Mouse (Mus musculus) c-Kit-positive CD71-positive TER-119-negative erythroid progenitor cells, embryonic 14.5 days (primary cell): ENCODE measurements around the gene H2-Ab1.
"Not testable (repeated sequence)": the region's sequence is repeated elsewhere in the genome, so short reads cannot be mapped to it uniquely, and the experiment has no call there.

ENCODE experiments used
- DNase-seq: peaks from one replicate; pipeline ENCODE4 v3.0.0-alpha.2; 2013; ENCODE audit warnings: low read depth

The H2-Ab1 gene

GRCm38 (mm10) chr17:34257594-34258375 lies at the start of gene H2-Ab1:
Gene H2-Ab1, plus strand, starts transcription at chr17:34257689.
- DNase-seq, result peak; percentile 21

DNA sequence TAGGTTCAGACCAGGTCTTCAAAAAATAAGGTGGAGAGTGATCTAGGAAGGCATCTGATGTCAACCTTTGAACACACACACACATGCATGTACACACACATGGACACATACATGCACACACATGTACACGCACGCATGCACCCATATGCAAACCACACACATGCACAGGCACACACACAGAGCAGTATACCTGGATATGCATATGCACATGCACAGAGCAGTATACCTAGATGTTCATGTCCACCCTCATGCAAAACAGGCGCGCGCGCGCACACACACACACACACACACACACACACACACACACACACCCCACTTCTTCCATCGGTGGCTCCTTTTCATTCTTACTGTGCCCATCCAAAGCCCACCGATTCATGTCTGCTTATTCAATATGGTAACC lies 49.6 kb upstream of the H2-Ab1 start:
- no peak for DNase-seq

- no peak for DNase-seq
These were observed 49.1 kb upstream of the H2-Ab1 start for GRCm38 (mm10) chr17:34208421-34208820.

DNA sequence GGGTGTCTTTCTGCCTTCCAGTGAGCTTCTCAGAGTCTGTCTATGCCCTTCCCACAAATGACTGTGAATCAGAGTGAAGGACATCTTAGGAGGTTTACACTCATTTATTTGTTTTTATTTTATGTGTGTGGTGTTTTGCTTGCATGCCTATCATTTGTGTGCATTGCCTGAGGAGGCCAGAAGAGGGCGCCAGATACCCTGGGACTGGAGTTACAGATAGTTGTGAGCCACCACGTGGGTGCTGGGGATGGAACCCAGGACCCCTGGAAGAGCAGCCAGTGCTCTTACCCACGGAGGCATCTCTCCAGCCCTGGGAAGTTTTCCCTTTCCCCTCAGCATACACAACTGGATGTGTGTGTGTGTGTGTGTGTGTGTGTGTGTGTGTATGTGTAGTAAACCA lies 47.8 kb upstream of the H2-Ab1 start:
- no peak for DNase-seq

DNA sequence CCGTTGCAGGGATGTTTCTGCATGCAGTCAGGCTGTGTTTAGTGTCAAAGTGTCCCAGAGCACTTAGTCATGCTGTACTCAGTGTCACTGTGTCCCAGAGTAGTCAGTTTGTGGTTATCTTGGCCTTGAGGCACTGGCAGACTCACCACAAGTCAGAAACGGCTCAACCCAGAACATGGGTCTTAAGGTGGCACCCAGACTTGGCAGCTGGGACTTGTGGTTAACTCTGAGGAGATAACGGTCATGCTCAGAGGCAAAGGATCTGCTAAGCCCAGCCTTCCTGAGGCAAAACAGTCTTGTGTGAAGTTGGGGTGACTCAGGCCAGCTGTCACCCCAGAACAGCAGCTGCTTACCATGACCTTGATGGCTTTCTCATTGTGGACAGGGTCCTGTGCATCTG lies 46.9 kb upstream of the H2-Ab1 start:
- DNase-seq, result peak; percentile 78

GRCm38 (mm10) chr17:34211746-34212365 lies 45.6 kb upstream of the H2-Ab1 start:
- DNase-seq, result no peak

DNA sequence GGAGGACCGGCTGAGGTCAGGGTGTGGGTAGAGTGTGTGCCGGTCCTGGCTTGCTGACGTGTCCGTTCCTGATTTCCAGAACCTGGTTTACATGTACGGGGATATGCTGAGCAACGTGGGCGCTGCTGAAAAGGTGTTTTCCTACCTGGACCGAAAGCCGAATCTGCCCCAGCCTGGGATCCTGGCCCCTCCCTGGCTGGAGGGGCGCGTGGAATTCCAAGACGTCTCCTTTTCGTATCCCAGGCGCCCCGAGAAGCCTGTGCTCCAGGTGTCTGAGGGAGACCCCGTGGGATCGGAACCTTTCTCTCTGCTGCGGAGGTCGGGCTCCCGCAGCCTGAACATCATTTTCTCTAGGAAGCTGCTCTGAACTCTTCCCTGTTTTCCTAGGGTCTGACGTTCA lies 43.6 kb upstream of the H2-Ab1 start:
- no peak for DNase-seq

- DNase-seq, result no peak
These were observed 42.3 kb upstream of the H2-Ab1 start for GRCm38 (mm10) chr17:34215176-34215575.

- DNase-seq, result no peak
These were observed 40.1 kb upstream of the H2-Ab1 start for GRCm38 (mm10) chr17:34217216-34217928.

- no peak for DNase-seq
These were observed 39.5 kb upstream of the H2-Ab1 start for GRCm38 (mm10) chr17:34217986-34218385.

GRCm38 (mm10) chr17:34218675-34219074 lies 38.8 kb upstream of the H2-Ab1 start:
- peak; percentile 80 for DNase-seq

DNA sequence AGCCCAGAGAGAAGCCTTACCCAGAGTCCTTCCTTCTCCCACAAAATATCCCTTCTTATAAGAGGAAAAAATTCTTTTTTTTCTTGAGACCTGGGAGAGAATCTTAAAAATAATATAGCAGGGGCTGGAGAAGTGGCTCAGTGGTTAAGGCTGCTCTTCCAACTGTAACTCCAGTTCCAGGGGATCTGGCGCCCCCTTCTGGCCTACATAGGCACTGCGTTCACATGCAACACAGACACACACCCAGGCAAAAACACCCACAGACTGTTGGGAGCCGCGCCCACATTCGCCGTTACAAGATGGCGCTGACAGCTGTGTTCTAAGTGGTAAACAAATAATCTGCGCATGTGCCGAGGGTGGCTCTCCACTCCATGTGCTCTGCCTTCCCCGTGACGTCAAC lies 38.4 kb upstream of the H2-Ab1 start:
- DNase-seq, result not testable (repeated sequence)

DNA sequence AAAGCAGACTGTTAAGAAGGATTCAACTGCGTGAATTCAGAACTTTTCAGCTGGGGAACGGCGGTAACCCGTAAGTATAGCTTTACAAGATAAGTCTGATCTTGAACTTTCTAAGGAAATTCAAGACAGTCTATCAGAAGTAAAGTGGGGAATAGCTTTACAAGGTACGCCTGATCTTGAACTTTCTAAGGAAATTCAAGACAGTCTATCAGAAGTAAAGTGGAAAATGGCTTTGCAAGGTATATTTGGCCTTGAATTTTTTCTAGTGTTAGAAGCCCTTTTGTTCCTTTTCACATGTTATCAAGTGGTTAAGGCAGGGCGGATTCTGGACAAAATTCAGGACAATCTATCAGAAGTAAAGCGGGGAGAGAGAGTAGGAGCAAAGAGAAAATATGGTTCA lies 37.7 kb upstream of the H2-Ab1 start:
- not testable (repeated sequence) for DNase-seq

GRCm38 (mm10) chr17:34220401-34220800 lies 37.1 kb upstream of the H2-Ab1 start:
- not testable (repeated sequence) for DNase-seq

GRCm38 (mm10) chr17:34224816-34225215 lies 32.7 kb upstream of the H2-Ab1 start:
- DNase-seq, result no peak

GRCm38 (mm10) chr17:34225426-34225825 lies 32.1 kb upstream of the H2-Ab1 start:
- no peak for DNase-seq

- DNase-seq, result not testable (repeated sequence)
These were observed 31.6 kb upstream of the H2-Ab1 start for GRCm38 (mm10) chr17:34225911-34226310.

GRCm38 (mm10) chr17:34230971-34231370 lies 26.5 kb upstream of the H2-Ab1 start:
- DNase-seq, result not testable (repeated sequence)

GRCm38 (mm10) chr17:34232021-34232420 lies 25.5 kb upstream of the H2-Ab1 start:
- DNase-seq, result not testable (repeated sequence)

- DNase-seq, result peak; percentile 57
These were observed 22.6 kb upstream of the H2-Ab1 start for GRCm38 (mm10) chr17:34234926-34235325.

DNA sequence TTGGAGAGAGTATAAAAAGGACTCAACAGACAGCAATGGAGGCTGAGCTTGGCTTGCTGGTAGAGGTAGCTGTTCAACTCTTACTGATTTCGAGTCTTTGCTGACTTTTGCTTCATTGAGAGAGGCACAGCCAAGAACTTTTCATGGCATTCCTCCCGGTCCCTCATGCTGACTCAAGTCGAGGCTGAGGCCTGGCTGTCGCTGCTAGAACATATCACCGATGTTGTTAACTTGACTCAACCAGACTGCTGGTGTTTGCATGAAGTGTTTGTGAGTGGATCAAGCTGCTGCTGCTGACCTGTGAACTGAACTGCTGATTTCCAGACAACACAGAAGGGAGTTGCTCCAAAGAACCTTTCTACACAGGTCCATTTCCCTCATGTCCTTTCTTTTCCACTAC lies 20.8 kb upstream of the H2-Ab1 start:
- no peak for DNase-seq

DNA sequence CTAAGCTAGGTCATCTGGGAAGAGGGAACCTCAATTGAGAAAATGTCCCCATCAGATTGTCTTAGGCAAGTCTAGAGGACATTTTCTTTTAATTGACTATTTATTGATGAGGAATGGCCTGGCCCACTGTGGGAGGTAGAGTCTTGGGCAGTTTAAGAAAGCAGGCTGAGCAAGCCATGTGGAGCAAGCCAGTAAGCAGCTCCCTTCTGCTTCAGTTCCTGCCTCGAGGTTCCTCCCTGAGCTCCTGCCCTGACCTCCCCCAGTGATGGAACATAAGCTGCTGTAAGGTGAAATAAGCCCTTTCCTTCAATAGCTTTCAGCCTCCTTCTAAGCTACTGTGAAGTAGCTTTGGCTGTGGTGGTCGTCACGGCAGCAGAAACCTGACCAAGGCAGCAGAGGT lies 19.7 kb upstream of the H2-Ab1 start:
- no peak for DNase-seq

DNA sequence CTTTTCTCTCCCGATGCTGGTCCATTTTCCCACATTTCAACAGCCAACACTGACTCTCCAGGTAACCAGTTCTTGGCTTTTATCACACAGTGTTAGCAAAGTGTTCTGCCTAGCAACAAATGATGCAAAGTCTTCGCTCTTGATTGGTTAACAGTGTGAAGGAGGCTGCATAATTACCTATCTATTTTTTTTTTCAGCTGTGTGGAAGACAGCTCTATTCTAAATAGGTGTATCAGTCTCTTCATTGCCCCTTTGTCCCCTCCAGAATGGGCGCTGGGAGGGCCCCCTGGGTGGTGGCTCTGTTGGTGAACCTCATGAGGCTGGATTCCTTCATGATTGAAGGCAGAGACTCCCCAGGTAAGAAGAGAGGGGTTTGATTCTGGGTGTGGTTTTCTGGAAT lies 18.8 kb upstream of the H2-Ab1 start, which contains the start of gene H2-Ob:
Gene H2-Ob, plus strand, starts transcription at position 198 of the 400 bp plus-strand sequence.
- DNase-seq, result peak; percentile 38
